ENCODE assay signal across 28 mouse cellular contexts in the genomic region with DNA sequence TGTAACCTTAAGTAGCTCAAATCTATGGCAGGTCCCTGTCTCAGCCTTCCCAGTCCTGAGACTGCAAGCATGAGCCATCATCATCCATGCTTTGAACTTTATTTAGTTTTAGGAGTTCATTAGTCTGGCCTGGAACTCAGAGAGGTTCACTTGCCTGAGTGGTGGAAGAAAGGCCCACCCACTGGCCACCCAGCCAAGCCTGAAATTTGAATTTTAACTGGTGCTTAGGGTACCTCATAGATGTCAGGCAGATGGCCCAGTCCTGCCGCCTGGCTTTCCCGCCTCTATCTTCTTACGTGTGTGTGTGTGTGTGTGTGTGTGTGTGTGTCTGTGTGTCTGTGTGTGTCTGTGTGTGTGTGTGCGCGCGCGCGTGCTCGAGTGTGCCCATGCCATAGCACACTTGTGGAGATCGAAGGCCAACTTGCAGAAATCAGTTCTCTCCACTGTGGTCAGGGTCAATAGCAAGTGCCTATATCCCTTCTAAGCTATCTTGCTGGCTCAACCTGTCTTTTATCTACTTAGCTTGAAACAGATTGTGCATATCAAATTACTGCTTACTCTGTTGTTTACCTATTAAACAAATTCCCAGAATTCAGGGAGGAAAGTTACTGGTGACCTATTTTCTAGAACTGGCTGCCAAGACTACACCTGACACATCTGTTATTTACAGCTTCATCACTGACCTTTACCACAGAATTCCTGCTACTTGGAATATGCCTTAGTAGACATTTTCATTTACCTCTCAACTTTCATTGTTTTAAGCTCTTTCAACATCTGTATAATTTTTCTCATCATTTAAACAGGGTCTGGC. TPM values are rescaled to one million over a fixed set of nuclear protein-coding genes. Genes with fewer than 3 reads are reported as not detected.
DNase-seq lines count a peak whose midpoint lies in the region; ATAC-seq and TF ChIP-seq lines count a peak whose summit lies in the region.
"Had no signal": no experiment of that assay in that cellular context is flagged by ENCODE, and none has a peak within 500 bp of the region (broad histone marks: within the 10 kb centered on the region; RNA-seq: fewer than 3 reads in every experiment).

No protein-coding gene starts in this region.

- no peaks in the 10 kb centered on the region for H3K79me2 ChIP-seq in liver, adult 2 months (ENCODE audit: control insufficient read depth, insufficient read depth, low read length)

- H3K36me3 ChIP-seq in kidney, adult 2 months (ENCODE audit: control insufficient read depth, insufficient read depth, low read length), result no peaks in the 10 kb centered on the region
- H3K36me3 ChIP-seq in kidney, embryonic 16.5 days (ENCODE audit: insufficient read depth, low read length), result no peaks in the 10 kb centered on the region
- no peaks in the 10 kb centered on the region for H3K36me3 ChIP-seq in liver, adult 2 months (ENCODE audit: control insufficient read depth, insufficient read depth, low read length)
- H3K36me3 ChIP-seq in liver, embryonic 12.5 days, result no peaks in the 10 kb centered on the region
- H3K36me3 ChIP-seq in intestine, embryonic 16.5 days (ENCODE audit: control insufficient read depth, insufficient read depth, low read length), result no peaks in the 10 kb centered on the region
- H3K36me3 ChIP-seq: embryonic facial prominence, embryonic 10.5 days; embryonic facial prominence, embryonic 15.5 days; heart, embryonic 10.5 days; heart, embryonic 15.5 days; limb, embryonic 13.5 days had no signal

- H3K9ac ChIP-seq in kidney, embryonic 16.5 days (replicated peaks; ENCODE audit: low read length), result no peak overlapping the region
- H3K9ac ChIP-seq in liver, adult 2 months (ENCODE audit: low read depth, low read length), result peak overlapping the region; percentile 54; the same call in 1 of the 2 replicates
- no peak overlapping the region for H3K9ac ChIP-seq in liver, embryonic 12.5 days
- no peak overlapping the region for H3K9ac ChIP-seq in intestine, embryonic 16.5 days (ENCODE audit: low read depth, low read length)
- H3K9ac ChIP-seq: embryonic facial prominence, embryonic 15.5 days; forebrain, embryonic 13.5 days; heart, embryonic 15.5 days; limb, embryonic 13.5 days; liver, embryonic 14.5 days; lung, embryonic 14.5 days had no signal

- no peaks in the 10 kb centered on the region for H3K9me3 ChIP-seq in kidney, embryonic 16.5 days (ENCODE audit: low read length)
- H3K9me3 ChIP-seq in liver, embryonic 12.5 days (replicated peaks), result no peaks in the 10 kb centered on the region
- no peaks in the 10 kb centered on the region for H3K9me3 ChIP-seq in intestine, embryonic 16.5 days (ENCODE audit: control insufficient read depth, low read length)
- H3K9me3 ChIP-seq: embryonic facial prominence, embryonic 10.5 days; embryonic facial prominence, embryonic 15.5 days; forebrain, embryonic 13.5 days; heart, embryonic 10.5 days; heart, embryonic 15.5 days; limb, embryonic 13.5 days had no signal

- no peaks in the 10 kb centered on the region for H3K27me3 ChIP-seq in kidney, adult 2 months (replicated peaks; ENCODE audit: control insufficient read depth, insufficient read depth, low read length)
- H3K27me3 ChIP-seq in kidney, embryonic 16.5 days (ENCODE audit: insufficient read depth, low read length), result no peaks in the 10 kb centered on the region
- no peaks in the 10 kb centered on the region for H3K27me3 ChIP-seq in liver, adult 2 months (ENCODE audit: control insufficient read depth, insufficient read depth, low read length)
- H3K27me3 ChIP-seq in liver, embryonic 12.5 days (replicated peaks), result no peaks in the 10 kb centered on the region
- H3K27me3 ChIP-seq in intestine, embryonic 16.5 days (replicated peaks; ENCODE audit: control insufficient read depth, insufficient read depth, low read length), result no peaks in the 10 kb centered on the region
- H3K27me3 ChIP-seq: embryonic facial prominence, embryonic 15.5 days; forebrain, embryonic 13.5 days; heart, embryonic 15.5 days; limb, embryonic 13.5 days had no signal

- H3K4me2 ChIP-seq in kidney, embryonic 16.5 days (replicated peaks; ENCODE audit: low read depth, low read length), result no peak overlapping the region
- H3K4me2 ChIP-seq in liver, embryonic 12.5 days, result no peak overlapping the region
- no peak overlapping the region for H3K4me2 ChIP-seq in intestine, embryonic 16.5 days (ENCODE audit: low read depth, low read length)
- H3K4me2 ChIP-seq: embryonic facial prominence, embryonic 15.5 days; forebrain, embryonic 13.5 days; heart, embryonic 15.5 days; limb, embryonic 13.5 days; lung, embryonic 14.5 days had no signal

- no peak for TF ChIP-seq POLR2A in kidney, adult 2 months (IDR thresholded peaks at IDR 0.05; ENCODE audit: low read depth, low read length)
- TF ChIP-seq POLR2A in liver, adult 2 months (IDR thresholded peaks at IDR 0.05; ENCODE audit: extremely low read depth, insufficient read depth, low read length), result no peak

- ATAC-seq in kidney, embryonic 16.5 days (ENCODE audit: low FRiP score, low TSS enrichment), result no peak
- ATAC-seq in liver, embryonic 12.5 days, result no peak
- 0 out of 2 replicates have a peak, but pooled peaks have one; percentile 19 for ATAC-seq in intestine, embryonic 16.5 days
- ATAC-seq: forebrain, embryonic 13.5 days; hindbrain, embryonic 16.5 days had no signal

- H3K27ac ChIP-seq in kidney, adult 2 months (ENCODE audit: insufficient read depth, low read depth, low read length), result peak overlapping the region; percentile 88
- H3K27ac ChIP-seq in kidney, embryonic 16.5 days (ENCODE audit: low read length), result no peak overlapping the region
- peak overlapping the region; percentile 94 for H3K27ac ChIP-seq in liver, adult 2 months (replicated peaks; ENCODE audit: insufficient read depth, low read depth, low read length)
- no peak overlapping the region for H3K27ac ChIP-seq in liver, embryonic 12.5 days
- H3K27ac ChIP-seq in intestine, embryonic 16.5 days (ENCODE audit: low read length), result peak overlapping the region; percentile 49; the same call in 1 of the 2 replicates
- H3K27ac ChIP-seq: embryonic facial prominence, embryonic 10.5 days; embryonic facial prominence, embryonic 15.5 days; forebrain, embryonic 13.5 days; heart, embryonic 10.5 days; heart, embryonic 15.5 days; layer of hippocampus, adult 2 months; left cerebral cortex, adult 2 months; limb, embryonic 13.5 days; liver, embryonic 14.5 days had no signal

- H3K4me3 ChIP-seq in kidney, adult 2 months (ENCODE audit: insufficient read depth, low read depth, low read length), result no peak overlapping the region
- no peak overlapping the region for H3K4me3 ChIP-seq in kidney, embryonic 16.5 days (ENCODE audit: low read length)
- peak overlapping the region; percentile 41; the same call in 1 of the 2 replicates for H3K4me3 ChIP-seq in liver, adult 2 months (ENCODE audit: insufficient read depth, low read depth, low read length)
- no peak overlapping the region for H3K4me3 ChIP-seq in liver, embryonic 12.5 days
- no peak overlapping the region for H3K4me3 ChIP-seq in intestine, embryonic 16.5 days (ENCODE audit: low read length)
- H3K4me3 ChIP-seq: embryonic facial prominence, embryonic 10.5 days; embryonic facial prominence, embryonic 15.5 days; forebrain, embryonic 13.5 days; heart, embryonic 10.5 days; heart, embryonic 15.5 days; layer of hippocampus, adult 2 months; left cerebral cortex, adult 2 months; limb, embryonic 13.5 days had no signal

- peak; percentile 91 for DNase-seq in kidney, adult 2 months
- peak; percentile 98 for DNase-seq in liver, adult 2 months (ENCODE audit: extremely low read depth, low read depth, low spot score)
- DNase-seq in thymus, postnatal 10 days (ENCODE audit: low spot score in 2 of 2), result no peak
- DNase-seq in adrenal gland, postnatal 10 days, result no peak
- DNase-seq: adrenal gland, postnatal 36 days; cerebellum, adult 8-10 months; cerebellum, postnatal 25 days; gastrocnemius, postnatal 14 days; heart, adult 11 months; lung, embryonic 14.5 days; lung, postnatal 14 days; midbrain, embryonic 14.5 days; right cerebral cortex, postnatal 25 days; spleen, adult 18-20 months; thymus, adult 2 months had no signal

- WGBS in kidney, adult 2 months, result 77% methylated on average over 10 of the region's 10 CpGs
- 93% methylated on average over 10 of the region's 10 CpGs for WGBS in kidney, embryonic 16.5 days
- WGBS in liver, adult 2 months, result 39% methylated on average over 10 of the region's 10 CpGs
- 92% methylated on average over 10 of the region's 10 CpGs for WGBS in liver, embryonic 12.5 days (ENCODE audit: insufficient replicate concordance)
- 88% methylated on average over 10 of the region's 10 CpGs for WGBS in intestine, embryonic 16.5 days

- TF ChIP-seq CTCF in kidney, adult 2 months (conservative IDR thresholded peaks at IDR 0.05; ENCODE audit: insufficient read depth, insufficient read length, low read depth, low read length), result no peak
- TF ChIP-seq CTCF in liver, adult 2 months (IDR thresholded peaks at IDR 0.05; ENCODE audit: low read depth, low read length), result no peak

- H3K4me1 ChIP-seq in kidney, adult 2 months (ENCODE audit: control insufficient read depth, insufficient read depth, low read length), result peaks cover 22% of the 10 kb centered on the region
- no peaks in the 10 kb centered on the region for H3K4me1 ChIP-seq in kidney, embryonic 16.5 days (ENCODE audit: insufficient read depth, low read length)
- peaks cover 9% of the 10 kb centered on the region for H3K4me1 ChIP-seq in liver, adult 2 months (ENCODE audit: control insufficient read depth, insufficient read depth, low read length)
- H3K4me1 ChIP-seq in liver, embryonic 12.5 days, result peaks cover 24% of the 10 kb centered on the region
- peaks cover 4% of the 10 kb centered on the region; the same call in 1 of the 2 replicates for H3K4me1 ChIP-seq in intestine, embryonic 16.5 days (ENCODE audit: control insufficient read depth, insufficient read depth, low read length)
- H3K4me1 ChIP-seq: embryonic facial prominence, embryonic 10.5 days; embryonic facial prominence, embryonic 15.5 days; forebrain, embryonic 13.5 days; heart, embryonic 10.5 days; heart, embryonic 15.5 days had no signal

RNA-seq across cellular contexts. Expression of gene Ncor1, which starts 29.4 kb away (rescaled TPM):
- 110 and 127 TPM in 2 replicates for polyA plus RNA-seq in kidney, adult 2 months (2012; rRNA removed)
- 63.2 and 102 TPM in 2 replicates for polyA plus RNA-seq in kidney, embryonic 16.5 days (2015; fragmentation: Nextera tagmentation; extraction: Ambion mirVana)
- 48.0 and 51.4 TPM in 2 replicates for total RNA-seq in liver, adult 2 months (2014; rRNA removed)
- 45.7 and 46.8 TPM in 2 replicates for polyA plus RNA-seq in liver, adult 2 months (2012; rRNA removed)
- 108 and 112 TPM in 2 replicates for polyA plus RNA-seq in liver, embryonic 12.5 days (2016; fragmentation: Nextera tagmentation; extraction: Ambion mirVana)
- 40.2 and 42.0 TPM in 2 replicates for polyA plus RNA-seq in intestine, embryonic 16.5 days (2015; fragmentation: Nextera tagmentation; extraction: Ambion mirVana)
- total RNA-seq in adrenal gland, postnatal 10 days (2021), result 100 to 1,000 TPM; 157 to 180 TPM

RNA-seq across cellular contexts. Expression of gene Pigl, which starts 29.5 kb away (rescaled TPM):
- 7.1 and 8.7 TPM in 2 replicates for polyA plus RNA-seq in kidney, adult 2 months (2012; rRNA removed)
- polyA plus RNA-seq in kidney, embryonic 16.5 days (2015; fragmentation: Nextera tagmentation; extraction: Ambion mirVana), result 10.9 and 13.1 TPM in 2 replicates
- 1.5 and 1.9 TPM in 2 replicates for total RNA-seq in liver, adult 2 months (2014; rRNA removed)
- 2.8 and 3.6 TPM in 2 replicates for polyA plus RNA-seq in liver, adult 2 months (2012; rRNA removed)
- 7.9 TPM in 2 replicates for polyA plus RNA-seq in liver, embryonic 12.5 days (2016; fragmentation: Nextera tagmentation; extraction: Ambion mirVana)
- 11.8 and 12.7 TPM in 2 replicates for polyA plus RNA-seq in intestine, embryonic 16.5 days (2015; fragmentation: Nextera tagmentation; extraction: Ambion mirVana)
- total RNA-seq in adrenal gland, postnatal 10 days (2021), result 1 to 10 TPM; 7.2 to 8.1 TPM

RNA-seq across cellular contexts. Expression of gene Cenpv, which starts 51.3 kb away (rescaled TPM):
- polyA plus RNA-seq in kidney, adult 2 months (2012; rRNA removed), result 34.4 and 41.7 TPM in 2 replicates
- 7.6 and 17.7 TPM in 2 replicates for polyA plus RNA-seq in kidney, embryonic 16.5 days (2015; fragmentation: Nextera tagmentation; extraction: Ambion mirVana)
- total RNA-seq in liver, adult 2 months (2014; rRNA removed), result 20.5 and 26.6 TPM in 2 replicates
- polyA plus RNA-seq in liver, adult 2 months (2012; rRNA removed), result 31.6 and 32.6 TPM in 2 replicates
- polyA plus RNA-seq in liver, embryonic 12.5 days (2016; fragmentation: Nextera tagmentation; extraction: Ambion mirVana), result 30.6 and 32.3 TPM in 2 replicates
- 6.8 and 17.9 TPM in 2 replicates for polyA plus RNA-seq in intestine, embryonic 16.5 days (2015; fragmentation: Nextera tagmentation; extraction: Ambion mirVana)
- total RNA-seq in adrenal gland, postnatal 10 days (2021), result 10 to 100 TPM; 40.0 to 48.8 TPM

Comparison
In these comparisons a context has a peak if more than half of its experiments do, and no peak if none do; other contexts are left out.
1. H3K27ac ChIP-seq: peak in kidney, adult 2 months (single experiment), liver, adult 2 months (single experiment) and intestine, embryonic 16.5 days (single experiment); none in kidney, embryonic 16.5 days (single experiment) and liver, embryonic 12.5 days (single experiment).
2. DNase-seq: peak in kidney, adult 2 months (single experiment) and liver, adult 2 months (single experiment); none in thymus, postnatal 10 days (0 of 2) and adrenal gland, postnatal 10 days (single experiment).